Mouse (Mus musculus): ENCODE measurements at regions not wholly inside any gene's neighbourhood (a gene's known extent, or its start where the extent isn't known, plus 50 kb on each side); places are given as distances from the start of the nearest gene placed in this dataset.

DNA sequence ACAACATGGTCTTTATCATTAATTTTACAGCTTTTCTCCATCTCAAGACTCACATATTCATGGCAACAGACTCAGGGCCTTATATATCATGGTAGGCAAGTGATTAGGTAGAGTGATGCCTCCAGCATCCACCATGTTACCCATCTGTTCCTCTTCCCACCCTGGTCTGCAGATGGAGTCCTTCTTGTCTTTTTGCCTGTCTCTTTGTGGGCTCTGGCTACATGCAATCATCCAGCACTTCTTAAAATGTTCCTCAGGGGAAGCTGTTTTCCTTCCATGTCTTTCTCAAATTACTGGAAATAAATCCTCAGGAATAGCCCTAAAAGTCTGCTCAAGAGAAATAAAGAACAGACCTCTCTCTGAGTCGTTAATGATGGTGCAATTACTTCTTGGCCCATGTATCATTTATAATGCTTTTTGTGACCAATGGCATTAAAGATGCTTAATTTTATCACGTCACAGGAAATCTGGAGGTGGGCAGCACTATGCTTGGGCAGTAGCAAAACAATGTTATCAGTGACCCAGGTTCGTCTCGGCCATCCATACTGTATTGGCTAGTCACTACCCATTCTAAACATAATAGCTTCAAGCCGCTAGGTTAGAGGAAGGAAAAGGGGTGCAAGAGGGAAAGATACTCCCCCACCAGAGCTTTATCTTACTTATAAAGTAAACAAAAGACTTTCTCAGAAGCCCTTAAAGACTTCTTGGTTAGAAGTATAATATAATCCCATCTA lies 204.7 kb downstream of the Trib2 start:
- TF ChIP-seq CTCF (IDR thresholded peaks at IDR 0.05; ENCODE audit: extremely low read depth, insufficient read length, insufficient replicate concordance, low read depth, low read length): no peak
- TF ChIP-seq POLR2A (IDR thresholded peaks at IDR 0.05; ENCODE audit: low read depth, low read length): no peak
